Mouse (Mus musculus): ENCODE results near the gene Rpl18.

DNA sequence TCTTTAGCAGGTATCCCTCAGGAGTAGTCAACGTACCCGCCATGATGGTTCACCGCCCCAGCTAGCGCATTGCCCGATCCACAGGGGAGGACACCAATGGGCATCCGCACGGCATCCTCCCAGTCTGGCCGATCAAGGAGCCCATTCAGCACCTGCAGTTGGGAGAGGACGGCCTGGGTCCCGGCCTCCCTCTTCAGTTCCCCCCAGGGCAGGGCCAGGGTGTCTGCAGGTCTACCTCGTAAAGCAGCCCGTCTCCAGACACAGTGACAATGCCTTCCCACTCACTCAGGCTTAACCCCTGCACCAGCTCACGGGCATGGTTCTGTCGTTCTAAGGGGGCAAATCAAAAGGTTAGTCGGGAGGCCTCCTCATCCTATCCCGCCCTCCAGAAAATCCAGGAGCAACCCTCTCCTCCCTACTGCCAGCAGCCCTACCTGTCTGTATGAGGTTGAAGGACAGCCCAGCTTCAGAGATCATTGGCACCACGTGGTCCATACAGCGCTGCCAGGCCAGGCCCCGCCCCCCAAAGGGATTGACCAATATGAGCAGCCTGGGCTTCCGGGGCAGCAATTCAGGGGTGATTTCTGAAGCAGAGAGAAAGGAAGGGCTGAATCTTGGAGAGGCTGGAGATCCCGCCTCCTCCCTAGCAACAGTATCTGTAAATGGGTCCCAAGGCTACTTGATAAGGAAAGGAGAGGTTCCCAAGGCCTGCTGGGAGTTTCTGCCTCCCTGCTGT lies 3.1 kb upstream of the Rpl18 start:
- TF ChIP-seq CTCF (IDR thresholded peaks at IDR 0.05; ENCODE audit: borderline replicate concordance, extremely low read depth, insufficient read depth, insufficient read length), result no peak
- TF ChIP-seq POLR2A (IDR thresholded peaks at IDR 0.05; ENCODE audit: borderline replicate concordance, extremely low read depth, insufficient read depth, insufficient read length, poor library complexity, severe bottlenecking), result no peak

Measured in brain, embryonic 14.5 days (tissue).